Mouse (Mus musculus): ENCODE data around the gene Rtn4ip1. TPM values are rescaled to one million over a fixed set of nuclear protein-coding genes. Genes with fewer than 3 reads are reported as not detected.

The Rtn4ip1 gene
- polyA plus RNA-seq, 2 experiments = 10.8 to 14.8 TPM

- H3K27me3 ChIP-seq (ENCODE audit: control insufficient read depth, insufficient read depth, low read length) = no peaks in the 10 kb centered on the region
- 100% methylated on average over 1 of the region's 1 CpGs for WGBS
- H3K4me2 ChIP-seq (replicated peaks; ENCODE audit: low read depth, low read length, severe bottlenecking) = no peak overlapping the region
- no peaks in the 10 kb centered on the region for H3K9me3 ChIP-seq (ENCODE audit: control insufficient read depth, low read length)
- H3K4me1 ChIP-seq (ENCODE audit: control insufficient read depth, insufficient read depth, low read length) = no peaks in the 10 kb centered on the region
- no peak overlapping the region for H3K27ac ChIP-seq (replicated peaks; ENCODE audit: low read depth, low read length)
- no peak for TF ChIP-seq POLR2A (IDR thresholded peaks at IDR 0.05; ENCODE audit: borderline replicate concordance, extremely low read depth, insufficient read depth, insufficient read length)
- H3K4me3 ChIP-seq (replicated peaks; ENCODE audit: low read length) = no peak overlapping the region
- no peak for ATAC-seq (ENCODE audit: low FRiP score, low read depth)
- DNase-seq (ENCODE audit: low spot score) = no peak
- no peak overlapping the region for H3K9ac ChIP-seq (ENCODE audit: low read depth, low read length, severe bottlenecking)
- peaks cover 10% of the 10 kb centered on the region; the same call in 1 of the 2 replicates for H3K36me3 ChIP-seq (ENCODE audit: control insufficient read depth, insufficient read depth, low read length)
Measured at GRCm38 (mm10) chr10:43871458-43871857, 30.1 kb upstream of the Rtn4ip1 start.

- no peaks in the 10 kb centered on the region for H3K27me3 ChIP-seq (ENCODE audit: control insufficient read depth, insufficient read depth, low read length)
- DNase-seq (ENCODE audit: low spot score) = no peak
- H3K4me2 ChIP-seq (replicated peaks; ENCODE audit: low read depth, low read length, severe bottlenecking) = no peak overlapping the region
- H3K27ac ChIP-seq (replicated peaks; ENCODE audit: low read depth, low read length) = no peak overlapping the region
- no peak overlapping the region for H3K9ac ChIP-seq (ENCODE audit: low read depth, low read length, severe bottlenecking)
- 94% methylated on average over 9 of the region's 9 CpGs for WGBS
- H3K4me3 ChIP-seq (replicated peaks; ENCODE audit: low read length) = no peak overlapping the region
- TF ChIP-seq POLR2A (IDR thresholded peaks at IDR 0.05; ENCODE audit: borderline replicate concordance, extremely low read depth, insufficient read depth, insufficient read length) = no peak
- no peaks in the 10 kb centered on the region for H3K9me3 ChIP-seq (ENCODE audit: control insufficient read depth, low read length)
- H3K4me1 ChIP-seq (ENCODE audit: control insufficient read depth, insufficient read depth, low read length) = no peaks in the 10 kb centered on the region
- ATAC-seq (ENCODE audit: low FRiP score, low read depth) = no peak
- H3K36me3 ChIP-seq (ENCODE audit: control insufficient read depth, insufficient read depth, low read length) = peaks cover 21% of the 10 kb centered on the region
Measured at GRCm38 (mm10) chr10:43887676-43888075, 13.9 kb upstream of the Rtn4ip1 start.

- Histone ChIP-seq H3K4me1 (ENCODE audit: control insufficient read depth, insufficient read depth, low read length) (no peaks in the 10 kb centered on the region), H3K4me3 (replicated peaks; ENCODE audit: low read length) (no peak overlapping the region), H3K4me2 (replicated peaks; ENCODE audit: low read depth, low read length, severe bottlenecking) (no peak overlapping the region), H3K9me3 (ENCODE audit: control insufficient read depth, low read length) (no peaks in the 10 kb centered on the region), H3K36me3 (ENCODE audit: control insufficient read depth, insufficient read depth, low read length) (peaks cover 32% of the 10 kb centered on the region), H3K9ac (ENCODE audit: low read depth, low read length, severe bottlenecking) (no peak overlapping the region), H3K27me3 (ENCODE audit: control insufficient read depth, insufficient read depth, low read length) (no peaks in the 10 kb centered on the region), H3K27ac (replicated peaks; ENCODE audit: low read depth, low read length) (no peak overlapping the region)
- TF ChIP-seq POLR2A (IDR thresholded peaks at IDR 0.05; ENCODE audit: borderline replicate concordance, extremely low read depth, insufficient read depth, insufficient read length) = no peak
- WGBS = 88% methylated on average over 16 of the region's 16 CpGs
- ATAC-seq (ENCODE audit: low FRiP score, low read depth) = no peak
- no peak for DNase-seq (ENCODE audit: low spot score)
Measured at GRCm38 (mm10) chr10:43888976-43889375, 12.6 kb upstream of the Rtn4ip1 start.

GRCm38 (mm10) chr10:43892971-43893370, 8.6 kb upstream of the Rtn4ip1 start:
- Histone ChIP-seq H3K4me2 (replicated peaks; ENCODE audit: low read depth, low read length, severe bottlenecking) (no peak overlapping the region), H3K4me3 (replicated peaks; ENCODE audit: low read length) (no peak overlapping the region), H3K4me1 (ENCODE audit: control insufficient read depth, insufficient read depth, low read length) (no peaks in the 10 kb centered on the region), H3K9ac (ENCODE audit: low read depth, low read length, severe bottlenecking) (no peak overlapping the region), H3K36me3 (ENCODE audit: control insufficient read depth, insufficient read depth, low read length) (peaks cover 35% of the 10 kb centered on the region), H3K27ac (replicated peaks; ENCODE audit: low read depth, low read length) (no peak overlapping the region), H3K9me3 (ENCODE audit: control insufficient read depth, low read length) (no peaks in the 10 kb centered on the region), H3K27me3 (ENCODE audit: control insufficient read depth, insufficient read depth, low read length) (no peaks in the 10 kb centered on the region)
- 89% methylated on average over 4 of the region's 4 CpGs for WGBS
- DNase-seq (ENCODE audit: low spot score) = no peak
- no peak for TF ChIP-seq POLR2A (IDR thresholded peaks at IDR 0.05; ENCODE audit: borderline replicate concordance, extremely low read depth, insufficient read depth, insufficient read length)
- no peak for ATAC-seq (ENCODE audit: low FRiP score, low read depth)

GRCm38 (mm10) chr10:43896065-43896464, 5.5 kb upstream of the Rtn4ip1 start:
- Histone ChIP-seq H3K9me3 (ENCODE audit: control insufficient read depth, low read length) (no peaks in the 10 kb centered on the region), H3K4me3 (replicated peaks; ENCODE audit: low read length) (no peak overlapping the region), H3K9ac (ENCODE audit: low read depth, low read length, severe bottlenecking) (no peak overlapping the region), H3K4me2 (replicated peaks; ENCODE audit: low read depth, low read length, severe bottlenecking) (no peak overlapping the region), H3K4me1 (ENCODE audit: control insufficient read depth, insufficient read depth, low read length) (peaks cover 3% of the 10 kb centered on the region; the same call in 1 of the 2 replicates), H3K36me3 (ENCODE audit: control insufficient read depth, insufficient read depth, low read length) (peaks cover 28% of the 10 kb centered on the region), H3K27me3 (ENCODE audit: control insufficient read depth, insufficient read depth, low read length) (no peaks in the 10 kb centered on the region), H3K27ac (replicated peaks; ENCODE audit: low read depth, low read length) (no peak overlapping the region)
- 79% methylated on average over 8 of the region's 8 CpGs for WGBS
- no peak for TF ChIP-seq POLR2A (IDR thresholded peaks at IDR 0.05; ENCODE audit: borderline replicate concordance, extremely low read depth, insufficient read depth, insufficient read length)
- ATAC-seq (ENCODE audit: low FRiP score, low read depth) (no peak), DNase-seq (ENCODE audit: low spot score) (no peak)

- H3K4me3 ChIP-seq (replicated peaks; ENCODE audit: low read length) = no peak overlapping the region
- 97% methylated on average over 7 of the region's 7 CpGs for WGBS
- ATAC-seq (ENCODE audit: low FRiP score, low read depth) = no peak
- H3K4me2 ChIP-seq (replicated peaks; ENCODE audit: low read depth, low read length, severe bottlenecking) = no peak overlapping the region
- no peaks in the 10 kb centered on the region for H3K27me3 ChIP-seq (ENCODE audit: control insufficient read depth, insufficient read depth, low read length)
- no peak for DNase-seq (ENCODE audit: low spot score)
- H3K27ac ChIP-seq (replicated peaks; ENCODE audit: low read depth, low read length) = no peak overlapping the region
- peaks cover 20% of the 10 kb centered on the region for H3K36me3 ChIP-seq (ENCODE audit: control insufficient read depth, insufficient read depth, low read length)
- peaks cover 9% of the 10 kb centered on the region; the same call in 1 of the 2 replicates for H3K4me1 ChIP-seq (ENCODE audit: control insufficient read depth, insufficient read depth, low read length)
- no peak overlapping the region for H3K9ac ChIP-seq (ENCODE audit: low read depth, low read length, severe bottlenecking)
- TF ChIP-seq POLR2A (IDR thresholded peaks at IDR 0.05; ENCODE audit: borderline replicate concordance, extremely low read depth, insufficient read depth, insufficient read length) = no peak
- H3K9me3 ChIP-seq (ENCODE audit: control insufficient read depth, low read length) = no peaks in the 10 kb centered on the region
Measured at GRCm38 (mm10) chr10:43898276-43898675, 3.3 kb upstream of the Rtn4ip1 start.

All from limb, embryonic 14.5 days (tissue).